13 mouse cellular contexts compared by ENCODE assay signal in genomic region chr14:31383470-31384050, GRCm38 (mm10). TPM values are rescaled to one million over a fixed set of nuclear protein-coding genes. Genes with fewer than 3 reads are reported as not detected.
DNase-seq lines count a peak whose midpoint lies in the region; ATAC-seq lines count a peak whose summit lies in the region.
"Had no signal": no experiment of that assay in that cellular context is flagged by ENCODE, and none has a peak within 500 bp of the region (broad histone marks: within the 10 kb centered on the region; RNA-seq: fewer than 3 reads in every experiment).

No protein-coding gene starts in this region.

- DNase-seq in heart, embryonic 10.5 days (ENCODE audit: low spot score), result peak; percentile 68
- DNase-seq in heart, postnatal 25 days (ENCODE audit: low spot score), result no peak
- DNase-seq in cerebellum, adult 11-12 months, result peak; percentile 79
- DNase-seq in right cerebral cortex, adult 18-20 months, result peak; percentile 84
- DNase-seq: heart, postnatal 14 days; lung, postnatal 14 days had no signal

- H3K36me3 ChIP-seq in heart, embryonic 10.5 days, result peaks cover 29% of the 10 kb centered on the region
- H3K36me3 ChIP-seq in kidney, embryonic 15.5 days, result peaks cover 16% of the 10 kb centered on the region
- H3K36me3 ChIP-seq in intestine, embryonic 16.5 days (ENCODE audit: control insufficient read depth, insufficient read depth, low read length), result no peaks in the 10 kb centered on the region
- H3K36me3 ChIP-seq in forebrain, embryonic 12.5 days (replicated peaks), result peaks cover 3% of the 10 kb centered on the region
- H3K36me3 ChIP-seq: stomach, embryonic 15.5 days had no signal

- H3K4me1 ChIP-seq in heart, embryonic 10.5 days, result peaks cover 36% of the 10 kb centered on the region
- peaks cover 41% of the 10 kb centered on the region for H3K4me1 ChIP-seq in kidney, embryonic 15.5 days
- peaks cover 17% of the 10 kb centered on the region for H3K4me1 ChIP-seq in intestine, embryonic 16.5 days (ENCODE audit: control insufficient read depth, insufficient read depth, low read length)
- H3K4me1 ChIP-seq in forebrain, embryonic 12.5 days, result peaks cover 8% of the 10 kb centered on the region; the same call in 1 of the 2 replicates

- no peak overlapping the region for H3K9ac ChIP-seq in kidney, embryonic 15.5 days
- H3K9ac ChIP-seq in intestine, embryonic 16.5 days (ENCODE audit: low read depth, low read length), result no peak overlapping the region
- H3K9ac ChIP-seq in forebrain, embryonic 12.5 days, result no peak overlapping the region
- H3K9ac ChIP-seq: embryonic facial prominence, embryonic 12.5 days; limb, embryonic 15.5 days; stomach, embryonic 15.5 days had no signal

- H3K4me2 ChIP-seq in kidney, embryonic 15.5 days, result no peak overlapping the region
- no peak overlapping the region for H3K4me2 ChIP-seq in intestine, embryonic 16.5 days (ENCODE audit: low read depth, low read length)
- no peak overlapping the region for H3K4me2 ChIP-seq in forebrain, embryonic 12.5 days
- H3K4me2 ChIP-seq: embryonic facial prominence, embryonic 12.5 days; limb, embryonic 15.5 days; stomach, embryonic 15.5 days had no signal

- no peak overlapping the region for H3K4me3 ChIP-seq in heart, embryonic 10.5 days
- no peak overlapping the region for H3K4me3 ChIP-seq in kidney, embryonic 15.5 days (replicated peaks)
- H3K4me3 ChIP-seq in intestine, embryonic 16.5 days (ENCODE audit: low read length), result no peak overlapping the region
- H3K4me3 ChIP-seq in forebrain, embryonic 12.5 days (replicated peaks), result no peak overlapping the region
- H3K4me3 ChIP-seq: embryonic facial prominence, embryonic 12.5 days; limb, embryonic 15.5 days; stomach, embryonic 15.5 days had no signal

- no peaks in the 10 kb centered on the region; the same call in 1 of the 2 replicates for H3K9me3 ChIP-seq in heart, embryonic 10.5 days
- no peaks in the 10 kb centered on the region for H3K9me3 ChIP-seq in kidney, embryonic 15.5 days (replicated peaks)
- H3K9me3 ChIP-seq in intestine, embryonic 16.5 days (ENCODE audit: control insufficient read depth, low read length), result no peaks in the 10 kb centered on the region
- H3K9me3 ChIP-seq in forebrain, embryonic 12.5 days, result no peaks in the 10 kb centered on the region
- H3K9me3 ChIP-seq: embryonic facial prominence, embryonic 12.5 days; limb, embryonic 15.5 days; stomach, embryonic 15.5 days had no signal

- WGBS in heart, embryonic 10.5 days, result 81% methylated on average over 11 of the region's 11 CpGs
- WGBS in kidney, embryonic 15.5 days, result 86% methylated on average over 11 of the region's 11 CpGs
- WGBS in intestine, embryonic 16.5 days, result 86% methylated on average over 11 of the region's 11 CpGs
- WGBS in forebrain, embryonic 12.5 days, result 82% methylated on average over 11 of the region's 11 CpGs

- peak; percentile 36 for ATAC-seq in inflammation-experienced regulatory T-cells, adult 6 months
- ATAC-seq in kidney, embryonic 15.5 days (replicated peaks; ENCODE audit: low FRiP score), result no peak
- ATAC-seq in intestine, embryonic 16.5 days, result no peak
- no peak for ATAC-seq in forebrain, embryonic 12.5 days (ENCODE audit: low FRiP score)

- no peak overlapping the region for H3K27ac ChIP-seq in heart, embryonic 10.5 days
- no peak overlapping the region for H3K27ac ChIP-seq in kidney, embryonic 15.5 days
- H3K27ac ChIP-seq in intestine, embryonic 16.5 days (ENCODE audit: low read length), result no peak overlapping the region
- no peak overlapping the region for H3K27ac ChIP-seq in forebrain, embryonic 12.5 days
- H3K27ac ChIP-seq: embryonic facial prominence, embryonic 12.5 days; limb, embryonic 15.5 days; stomach, embryonic 15.5 days had no signal

- intact Hi-C loops in heart, postnatal 25 days (cut with DNase I), result loop anchor here (2.0 kb wide), 1 partner anchor 79 kb away; no protein-coding TSS in a partner anchor

- peaks cover 7% of the 10 kb centered on the region; the same call in 1 of the 2 replicates for H3K27me3 ChIP-seq in heart, embryonic 10.5 days (ENCODE audit: insufficient read depth, poor library complexity, severe bottlenecking)
- H3K27me3 ChIP-seq in kidney, embryonic 15.5 days, result no peaks in the 10 kb centered on the region
- no peaks in the 10 kb centered on the region for H3K27me3 ChIP-seq in intestine, embryonic 16.5 days (replicated peaks; ENCODE audit: control insufficient read depth, insufficient read depth, low read length)
- no peaks in the 10 kb centered on the region for H3K27me3 ChIP-seq in forebrain, embryonic 12.5 days
- H3K27me3 ChIP-seq: embryonic facial prominence, embryonic 12.5 days; limb, embryonic 15.5 days; stomach, embryonic 15.5 days had no signal

RNA-seq across cellular contexts. Expression of gene Capn7, which starts 47.1 kb away (rescaled TPM):
- polyA plus RNA-seq in heart, embryonic 10.5 days (2016; fragmentation: Nextera tagmentation; extraction: Ambion mirVana), result 37.1 and 40.8 TPM in 2 replicates
- total RNA-seq in heart, postnatal 25 days (2021), result 10 to 100 TPM; 31.0 to 32.0 TPM
- polyA plus RNA-seq in inflammation-experienced regulatory T-cells, adult 6 months (2017; shearing (Covaris generic)), result 10 to 100 TPM; 18.0 to 20.5 (median 18.9) TPM
- 43.6 and 44.4 TPM in 2 replicates for polyA plus RNA-seq in kidney, embryonic 15.5 days (2015; fragmentation: Nextera tagmentation; extraction: Ambion mirVana)
- 31.7 and 32.8 TPM in 2 replicates for polyA plus RNA-seq in intestine, embryonic 16.5 days (2015; fragmentation: Nextera tagmentation; extraction: Ambion mirVana)
- polyA plus RNA-seq in forebrain, embryonic 12.5 days (2016; fragmentation: Nextera tagmentation; extraction: Ambion mirVana), result 46.8 and 47.5 TPM in 2 replicates

RNA-seq across cellular contexts. Expression of gene Sh3bp5, which starts 52.3 kb away (rescaled TPM):
- polyA plus RNA-seq in heart, embryonic 10.5 days (2016; fragmentation: Nextera tagmentation; extraction: Ambion mirVana), result 26.5 and 30.1 TPM in 2 replicates
- 10 to 100 TPM; 41.0 to 58.1 TPM for total RNA-seq in heart, postnatal 25 days (2021)
- 10 to 100 TPM in 1 of 3 experiments, 1 to 10 TPM in 2; 5.4 to 11.5 (median 7.1) TPM for polyA plus RNA-seq in inflammation-experienced regulatory T-cells, adult 6 months (2017; shearing (Covaris generic))
- polyA plus RNA-seq in kidney, embryonic 15.5 days (2015; fragmentation: Nextera tagmentation; extraction: Ambion mirVana), result 30.2 and 33.1 TPM in 2 replicates
- 17.1 and 17.2 TPM in 2 replicates for polyA plus RNA-seq in intestine, embryonic 16.5 days (2015; fragmentation: Nextera tagmentation; extraction: Ambion mirVana)
- polyA plus RNA-seq in forebrain, embryonic 12.5 days (2016; fragmentation: Nextera tagmentation; extraction: Ambion mirVana), result 37.7 and 39.1 TPM in 2 replicates

RNA-seq across cellular contexts. Expression of gene Dnah1, which starts 59.9 kb away (rescaled TPM):
- polyA plus RNA-seq in heart, embryonic 10.5 days (2016; fragmentation: Nextera tagmentation; extraction: Ambion mirVana), result 1.6 and 2.8 TPM in 2 replicates
- total RNA-seq in heart, postnatal 25 days (2021), result under 1 TPM; 0.03 to 0.11 TPM
- polyA plus RNA-seq in inflammation-experienced regulatory T-cells, adult 6 months (2017; shearing (Covaris generic)), result not detected
- 7.6 and 8.5 TPM in 2 replicates for polyA plus RNA-seq in kidney, embryonic 15.5 days (2015; fragmentation: Nextera tagmentation; extraction: Ambion mirVana)
- 2.4 and 3.0 TPM in 2 replicates for polyA plus RNA-seq in intestine, embryonic 16.5 days (2015; fragmentation: Nextera tagmentation; extraction: Ambion mirVana)
- 7.3 and 8.0 TPM in 2 replicates for polyA plus RNA-seq in forebrain, embryonic 12.5 days (2016; fragmentation: Nextera tagmentation; extraction: Ambion mirVana)
